Mouse (Mus musculus): Measurements from ENCODE around the gene Tsks. TPM values are rescaled to one million over a fixed set of nuclear protein-coding genes. Genes with fewer than 3 reads are reported as not detected.

Gene Tsks
- polyA plus RNA-seq, 1 experiment from 2014 or later, result 0.09 TPM

DNA sequence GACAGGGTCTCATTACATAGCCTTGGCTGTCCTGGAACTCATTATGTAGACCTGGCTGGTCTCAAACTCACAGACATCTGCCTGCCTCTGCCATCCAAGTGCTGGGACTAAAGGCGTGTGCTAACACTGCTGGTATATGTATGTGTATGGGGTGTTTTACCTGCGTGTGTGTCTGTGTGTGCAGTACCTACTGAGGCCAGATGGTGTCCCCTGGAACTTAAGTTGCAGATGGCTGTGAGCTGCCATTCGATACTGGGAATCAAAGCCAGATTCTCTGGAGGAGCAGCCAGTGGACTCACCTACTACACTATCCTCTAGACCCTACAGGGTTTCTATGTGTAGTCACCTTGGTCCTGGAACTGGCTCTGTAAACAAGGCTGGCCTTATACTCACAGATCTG, 17.5 kb upstream of the Tsks start:
- peak; percentile 42 for DNase-seq (ENCODE audit: low spot score)
- no peak overlapping the region for H3K27ac ChIP-seq (ENCODE audit: low read depth, low read length)
- H3K27me3 ChIP-seq (ENCODE audit: control insufficient read depth, insufficient read depth, low read length), result no peaks in the 10 kb centered on the region
- 0 out of 2 replicates have a peak, but pooled peaks cover 4% of the 10 kb centered on the region for H3K4me1 ChIP-seq (replicated peaks; ENCODE audit: control insufficient read depth, insufficient read depth, low read length)
- H3K9ac ChIP-seq (ENCODE audit: low read depth, low read length), result no peak overlapping the region
- H3K4me3 ChIP-seq (ENCODE audit: low read depth, low read length), result no peak overlapping the region
- no peaks in the 10 kb centered on the region; the same call in 1 of the 2 replicates for H3K9me3 ChIP-seq (ENCODE audit: control insufficient read depth, low read length)
- peaks cover 5% of the 10 kb centered on the region; the same call in 1 of the 2 replicates for H3K36me3 ChIP-seq (ENCODE audit: control insufficient read depth, insufficient read depth, low read length)
- ATAC-seq (ENCODE audit: low FRiP score), result no peak
- WGBS, result 81% methylated on average over 3 of the region's 3 CpGs
- H3K4me2 ChIP-seq (replicated peaks; ENCODE audit: low read depth, low read length), result no peak overlapping the region

DNA sequence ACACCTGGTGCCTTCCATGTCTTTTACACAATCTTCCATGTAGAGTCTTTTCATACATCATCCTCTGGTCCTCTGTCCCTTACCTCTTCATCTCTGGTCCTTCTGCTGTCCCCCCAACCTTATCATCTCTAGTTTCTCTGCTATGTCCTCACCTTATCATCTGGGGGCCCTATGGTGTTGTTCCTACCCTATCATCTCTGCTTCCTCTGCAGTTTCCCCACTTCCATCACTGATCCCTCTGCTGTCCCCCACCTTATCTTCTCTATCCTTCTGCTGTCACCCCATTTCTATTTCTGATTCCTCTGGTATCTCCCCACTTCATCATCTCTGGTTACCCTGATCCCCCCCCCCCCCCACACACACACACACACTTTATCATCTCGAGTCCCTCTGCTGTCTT, 14.4 kb upstream of the Tsks start:
- H3K36me3 ChIP-seq (ENCODE audit: control insufficient read depth, insufficient read depth, low read length), result no peaks in the 10 kb centered on the region; the same call in 1 of the 2 replicates
- no peak for DNase-seq (ENCODE audit: low spot score)
- peak overlapping the region; percentile 68; the same call in 1 of the 2 replicates for H3K27ac ChIP-seq (ENCODE audit: low read depth, low read length)
- no peaks in the 10 kb centered on the region for H3K27me3 ChIP-seq (ENCODE audit: control insufficient read depth, insufficient read depth, low read length)
- peak overlapping the region; percentile 88 for H3K9ac ChIP-seq (ENCODE audit: low read depth, low read length)
- H3K4me3 ChIP-seq (ENCODE audit: low read depth, low read length), result peak overlapping the region; percentile 98
- 0% methylated on average over 1 of the region's 1 CpGs for WGBS
- peak overlapping the region; percentile 50 for H3K4me2 ChIP-seq (replicated peaks; ENCODE audit: low read depth, low read length)
- ATAC-seq (ENCODE audit: low FRiP score), result no peak
- no peaks in the 10 kb centered on the region; the same call in 1 of the 2 replicates for H3K9me3 ChIP-seq (ENCODE audit: control insufficient read depth, low read length)
- 0 out of 2 replicates have a peak, but pooled peaks cover 4% of the 10 kb centered on the region for H3K4me1 ChIP-seq (replicated peaks; ENCODE audit: control insufficient read depth, insufficient read depth, low read length)

DNA sequence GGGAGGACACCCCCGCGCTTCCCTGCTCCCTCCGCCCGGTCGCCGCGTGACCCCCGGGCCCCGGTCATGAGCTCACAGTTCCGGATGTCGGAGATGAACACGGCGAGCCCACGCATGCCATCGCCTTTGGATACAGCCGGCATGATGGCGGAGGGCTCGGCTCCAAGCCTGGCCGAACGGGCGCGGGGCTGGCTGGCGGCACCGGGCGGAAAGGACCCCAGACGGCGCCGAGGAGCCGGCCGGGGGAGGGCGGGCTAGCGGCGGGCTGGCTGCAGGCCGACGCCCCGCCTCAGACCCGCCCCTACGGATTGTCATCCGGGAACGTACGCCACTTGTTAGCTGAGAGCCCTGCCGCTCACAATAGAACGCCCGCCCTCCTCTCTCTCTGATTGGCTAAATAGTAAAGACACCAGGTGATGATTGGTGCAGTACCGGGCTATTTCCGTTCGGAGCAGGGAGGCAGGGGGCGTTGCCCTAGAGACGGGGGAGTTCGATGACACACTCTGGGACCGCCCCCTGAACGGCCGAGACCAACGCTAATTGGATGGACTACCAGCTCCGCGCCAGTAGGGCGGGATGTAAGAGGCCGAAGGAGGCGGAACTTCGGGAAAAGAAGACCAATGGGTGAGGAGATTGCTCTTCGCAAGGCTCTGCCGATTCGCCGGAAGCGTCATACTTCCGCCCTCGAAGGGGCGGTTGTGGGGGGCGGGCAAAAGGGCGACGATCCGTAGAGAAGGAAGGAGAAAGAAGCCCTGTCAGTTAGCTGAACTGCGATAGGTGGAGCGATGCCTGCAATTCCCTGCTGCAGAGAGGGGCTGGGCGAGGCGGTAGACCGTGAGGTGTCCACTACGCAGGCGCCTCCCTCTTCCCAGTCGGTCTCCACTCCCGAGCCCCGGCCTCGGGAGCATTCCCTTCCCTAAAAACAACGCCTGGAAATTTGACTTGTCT, 13.5 kb upstream of the Tsks start, which contains the start of gene Ap2a1:
TSS of gene Ap2a1 (minus strand) at position 293 of the 948 bp plus-strand sequence.
- Histone ChIP-seq H3K4me2 (replicated peaks; ENCODE audit: low read depth, low read length) (peak within 1 kb of the TSS; percentile 58), H3K9ac (ENCODE audit: low read depth, low read length) (peak within 1 kb of the TSS; percentile 88), H3K9me3 (ENCODE audit: control insufficient read depth, low read length) (no peaks in the 10 kb centered on the region; the same call in 1 of the 2 replicates), H3K27ac (ENCODE audit: low read depth, low read length) (peak within 1 kb of the TSS; percentile 90), H3K36me3 (ENCODE audit: control insufficient read depth, insufficient read depth, low read length) (no peaks in the 10 kb centered on the region; the same call in 1 of the 2 replicates), H3K4me1 (replicated peaks; ENCODE audit: control insufficient read depth, insufficient read depth, low read length) (0 out of 2 replicates have a peak, but pooled peaks cover 4% of the 10 kb centered on the region), H3K4me3 (ENCODE audit: low read depth, low read length) (peak within 1 kb of the TSS; percentile 98), H3K27me3 (ENCODE audit: control insufficient read depth, insufficient read depth, low read length) (no peaks in the 10 kb centered on the region)
- DNase-seq (ENCODE audit: low spot score) (peak; percentile 99), ATAC-seq (ENCODE audit: low FRiP score) (peak; percentile 100)
- WGBS, result under 1% methylated on average over 84 of the region's 84 CpGs

DNA sequence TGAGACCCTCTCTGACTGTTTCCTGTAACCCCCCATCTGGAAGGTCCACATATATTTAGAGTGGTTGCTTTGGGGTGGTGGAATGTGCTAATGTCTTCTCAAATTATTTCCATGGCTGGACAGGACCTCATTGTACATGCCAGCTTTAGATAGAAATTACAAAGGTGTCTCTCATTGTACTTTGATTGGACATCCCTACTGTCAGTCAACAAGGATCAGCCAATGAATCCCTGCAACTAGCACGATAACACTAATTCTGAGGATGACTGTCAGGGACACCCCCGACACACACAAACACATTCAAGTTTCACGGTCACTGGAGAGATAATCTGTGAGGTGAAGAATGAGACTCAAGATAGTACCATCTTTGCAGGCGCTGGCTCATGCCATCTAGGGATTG, 4.3 kb upstream of the Tsks start:
- no peak for ATAC-seq (ENCODE audit: low FRiP score)
- WGBS, result 93% methylated on average over 4 of the region's 4 CpGs

DNA sequence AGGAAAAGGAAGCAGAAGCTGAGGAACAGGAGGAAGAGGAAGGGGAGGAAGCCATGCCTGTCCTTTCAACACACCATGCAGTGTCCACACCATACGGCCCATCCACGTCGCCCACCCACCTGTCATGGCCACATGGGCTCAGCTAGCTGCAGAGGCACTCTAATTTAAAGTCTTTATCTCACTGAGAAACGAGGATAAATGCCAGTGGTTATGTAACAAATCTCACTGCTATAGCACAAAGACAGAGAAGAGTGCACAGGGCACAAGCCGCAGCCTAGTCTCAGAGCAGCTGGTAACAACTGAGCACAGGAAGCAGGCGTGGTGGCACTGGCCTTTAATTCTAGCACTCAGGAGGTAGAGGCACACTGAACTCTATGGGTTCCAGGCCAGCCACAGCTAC, 6.9 kb downstream of the Tsks start:
- H3K27me3 ChIP-seq (ENCODE audit: control insufficient read depth, insufficient read depth, low read length), result peaks cover 20% of the 10 kb centered on the region
- WGBS, result 82% methylated on average over 6 of the region's 6 CpGs
- H3K4me3 ChIP-seq (ENCODE audit: low read depth, low read length), result no peak overlapping the region
- ATAC-seq (ENCODE audit: low FRiP score), result no peak
- H3K36me3 ChIP-seq (ENCODE audit: control insufficient read depth, insufficient read depth, low read length), result no peaks in the 10 kb centered on the region
- H3K4me2 ChIP-seq (replicated peaks; ENCODE audit: low read depth, low read length), result no peak overlapping the region
- no peaks in the 10 kb centered on the region for H3K9me3 ChIP-seq (ENCODE audit: control insufficient read depth, low read length)
- no peak overlapping the region for H3K27ac ChIP-seq (ENCODE audit: low read depth, low read length)
- no peak overlapping the region for H3K9ac ChIP-seq (ENCODE audit: low read depth, low read length)
- no peaks in the 10 kb centered on the region for H3K4me1 ChIP-seq (replicated peaks; ENCODE audit: control insufficient read depth, insufficient read depth, low read length)
- no peak for DNase-seq (ENCODE audit: low spot score)

More for the DNA sequence above, 4.3 kb upstream of the Tsks start:
- H3K36me3 ChIP-seq (ENCODE audit: control insufficient read depth, insufficient read depth, low read length), result no peaks in the 10 kb centered on the region
- H3K9me3 ChIP-seq (ENCODE audit: control insufficient read depth, low read length), result no peaks in the 10 kb centered on the region
- no peak overlapping the region for H3K4me2 ChIP-seq (replicated peaks; ENCODE audit: low read depth, low read length)
- DNase-seq (ENCODE audit: low spot score), result no peak
- H3K27me3 ChIP-seq (ENCODE audit: control insufficient read depth, insufficient read depth, low read length), result no peaks in the 10 kb centered on the region
- no peak overlapping the region for H3K4me3 ChIP-seq (ENCODE audit: low read depth, low read length)
- no peaks in the 10 kb centered on the region for H3K4me1 ChIP-seq (replicated peaks; ENCODE audit: control insufficient read depth, insufficient read depth, low read length)
- no peak overlapping the region for H3K9ac ChIP-seq (ENCODE audit: low read depth, low read length)
- no peak overlapping the region for H3K27ac ChIP-seq (ENCODE audit: low read depth, low read length)

GRCm38 (mm10) chr7:44951960-44952359, 9.0 kb downstream of the Tsks start:
- Histone ChIP-seq H3K9ac (ENCODE audit: low read depth, low read length) (no peak overlapping the region), H3K27ac (ENCODE audit: low read depth, low read length) (no peak overlapping the region), H3K4me3 (ENCODE audit: low read depth, low read length) (peak overlapping the region; percentile 36; the same call in 1 of the 2 replicates), H3K4me2 (replicated peaks; ENCODE audit: low read depth, low read length) (peak overlapping the region; percentile 69), H3K4me1 (replicated peaks; ENCODE audit: control insufficient read depth, insufficient read depth, low read length) (no peaks in the 10 kb centered on the region), H3K27me3 (ENCODE audit: control insufficient read depth, insufficient read depth, low read length) (peaks cover 20% of the 10 kb centered on the region), H3K9me3 (ENCODE audit: control insufficient read depth, low read length) (no peaks in the 10 kb centered on the region), H3K36me3 (ENCODE audit: control insufficient read depth, insufficient read depth, low read length) (no peaks in the 10 kb centered on the region)
- ATAC-seq (ENCODE audit: low FRiP score) (0 out of 2 replicates have a peak, but pooled peaks have one; percentile 8), DNase-seq (ENCODE audit: low spot score) (peak; percentile 51)
- 0% methylated on average over 10 of the region's 10 CpGs for WGBS

GRCm38 (mm10) chr7:44952611-44953306, 9.8 kb downstream of the Tsks start:
- peak; percentile 92 for DNase-seq (ENCODE audit: low spot score)
- H3K36me3 ChIP-seq (ENCODE audit: control insufficient read depth, insufficient read depth, low read length), result no peaks in the 10 kb centered on the region
- no peak overlapping the region for H3K27ac ChIP-seq (ENCODE audit: low read depth, low read length)
- H3K4me1 ChIP-seq (replicated peaks; ENCODE audit: control insufficient read depth, insufficient read depth, low read length), result no peaks in the 10 kb centered on the region
- WGBS, result 6% methylated on average over 24 of the region's 24 CpGs
- H3K27me3 ChIP-seq (ENCODE audit: control insufficient read depth, insufficient read depth, low read length), result peaks cover 20% of the 10 kb centered on the region
- H3K9ac ChIP-seq (ENCODE audit: low read depth, low read length), result peak overlapping the region; percentile 42
- H3K4me2 ChIP-seq (replicated peaks; ENCODE audit: low read depth, low read length), result peak overlapping the region; percentile 69
- peak overlapping the region; percentile 36 for H3K4me3 ChIP-seq (ENCODE audit: low read depth, low read length)
- no peaks in the 10 kb centered on the region for H3K9me3 ChIP-seq (ENCODE audit: control insufficient read depth, low read length)
- ATAC-seq (ENCODE audit: low FRiP score), result peak; percentile 83

GRCm38 (mm10) chr7:44953561-44953960, 10.6 kb downstream of the Tsks start:
- H3K9me3 ChIP-seq (ENCODE audit: control insufficient read depth, low read length), result no peaks in the 10 kb centered on the region
- no peak overlapping the region for H3K9ac ChIP-seq (ENCODE audit: low read depth, low read length)
- H3K4me1 ChIP-seq (replicated peaks; ENCODE audit: control insufficient read depth, insufficient read depth, low read length), result no peaks in the 10 kb centered on the region
- WGBS, result 56% methylated on average over 14 of the region's 14 CpGs
- no peaks in the 10 kb centered on the region for H3K36me3 ChIP-seq (ENCODE audit: control insufficient read depth, insufficient read depth, low read length)
- ATAC-seq (ENCODE audit: low FRiP score) (no peak), DNase-seq (ENCODE audit: low spot score) (no peak)
- no peak overlapping the region for H3K4me3 ChIP-seq (ENCODE audit: low read depth, low read length)
- peaks cover 20% of the 10 kb centered on the region for H3K27me3 ChIP-seq (ENCODE audit: control insufficient read depth, insufficient read depth, low read length)
- no peak overlapping the region for H3K4me2 ChIP-seq (replicated peaks; ENCODE audit: low read depth, low read length)
- H3K27ac ChIP-seq (ENCODE audit: low read depth, low read length), result no peak overlapping the region

Data from hindbrain, embryonic 11.5 days (tissue).